Mouse (Mus musculus) mammary gland, adult 2 months (tissue): Measurements from ENCODE around the gene BC048403. TPM values are rescaled to one million over a fixed set of nuclear protein-coding genes. Genes with fewer than 3 reads are reported as not detected.

Experiments
- polyA plus RNA-seq: library from polyadenylated mRNA; depleted of rRNA; stranded (reverse); fragments of >200 nt; gene quantifications from 2 replicates; pipeline ENCODE4 v1.2.3, GENCODE M21; 2012; ENCODE audit warnings: low replicate concordance; rRNA removed

BC048403 gene
- polyA plus RNA-seq: 5.7 and 6.2 TPM in 2 replicates

GRCm38 (mm10) chr10:121739548-121740505, at the start of gene BC048403:
BC048403 (plus strand) TSS chr10:121739937.

Other genes starting within 250 kb of the BC048403 start
- 6.6 and 14.6 TPM in 2 replicates for gene Tbk1, start 153.2 kb upstream of the BC048403 start, polyA plus RNA-seq
- gene Xpot, start 113.6 kb upstream of the BC048403 start, polyA plus RNA-seq: 76.0 and 83.4 TPM in 2 replicates
- 0.06 and 0.07 TPM in 2 replicates for gene D930020B18Rik, start 98.3 kb upstream of the BC048403 start, polyA plus RNA-seq